Mouse (Mus musculus): Measurements from ENCODE around the gene Prlh. TPM values are rescaled to one million over a fixed set of nuclear protein-coding genes. Genes with fewer than 3 reads are reported as not detected.

The Prlh gene
- polyA plus RNA-seq, 1 experiment from 2014 or later: not detected

- Histone ChIP-seq H3K4me3 (no peak overlapping the region), H3K4me1 (peaks cover 8% of the 10 kb centered on the region), H3K27ac (no peak overlapping the region), H3K27me3 (0 out of 2 replicates have a peak, but pooled peaks cover 4% of the 10 kb centered on the region), H3K36me3 (no peaks in the 10 kb centered on the region), H3K9me3 (no peaks in the 10 kb centered on the region), H3K9ac (no peak overlapping the region), H3K4me2 (replicated peaks) (no peak overlapping the region)
- ATAC-seq (ENCODE audit: insufficient number of reproducible peaks, insufficient read depth, low FRiP score, low TSS enrichment): no peak
- WGBS: 82% methylated on average over 4 of the region's 4 CpGs
Observed at GRCm38 (mm10) chr1:90926030-90926429, 26.9 kb upstream of the Prlh start.

- 36% methylated on average over 15 of the region's 15 CpGs for WGBS
Observed at GRCm38 (mm10) chr1:90927308-90927707, 25.6 kb upstream of the Prlh start.

GRCm38 (mm10) chr1:90927929-90928574 lies 24.9 kb upstream of the Prlh start:
- Histone ChIP-seq H3K27me3 (0 out of 2 replicates have a peak, but pooled peaks cover 4% of the 10 kb centered on the region), H3K36me3 (no peaks in the 10 kb centered on the region), H3K27ac (no peak overlapping the region), H3K9me3 (no peaks in the 10 kb centered on the region), H3K4me3 (peak overlapping the region; percentile 32), H3K4me1 (peaks cover 8% of the 10 kb centered on the region), H3K4me2 (replicated peaks) (peak overlapping the region; percentile 74), H3K9ac (peak overlapping the region; percentile 46; the same call in 1 of the 2 replicates)
- no peak for ATAC-seq (ENCODE audit: insufficient number of reproducible peaks, insufficient read depth, low FRiP score, low TSS enrichment)
- WGBS: 2% methylated on average over 23 of the region's 23 CpGs

More at GRCm38 (mm10) chr1:90927308-90927707, 25.6 kb upstream of the Prlh start:
- Histone ChIP-seq H3K27me3 (0 out of 2 replicates have a peak, but pooled peaks cover 4% of the 10 kb centered on the region), H3K36me3 (no peaks in the 10 kb centered on the region), H3K4me3 (no peak overlapping the region), H3K9ac (no peak overlapping the region), H3K27ac (no peak overlapping the region), H3K9me3 (no peaks in the 10 kb centered on the region), H3K4me1 (peaks cover 8% of the 10 kb centered on the region), H3K4me2 (replicated peaks) (peak overlapping the region; percentile 74; the same call in 1 of the 2 replicates)
- ATAC-seq (ENCODE audit: insufficient number of reproducible peaks, insufficient read depth, low FRiP score, low TSS enrichment): no peak

- Histone ChIP-seq H3K4me1 (peaks cover 8% of the 10 kb centered on the region), H3K4me3 (peak overlapping the region; percentile 32), H3K9me3 (no peaks in the 10 kb centered on the region), H3K36me3 (no peaks in the 10 kb centered on the region), H3K27ac (no peak overlapping the region), H3K27me3 (0 out of 2 replicates have a peak, but pooled peaks cover 4% of the 10 kb centered on the region), H3K9ac (no peak overlapping the region), H3K4me2 (replicated peaks) (peak overlapping the region; percentile 74)
- WGBS: 4% methylated on average over 6 of the region's 6 CpGs
- no peak for ATAC-seq (ENCODE audit: insufficient number of reproducible peaks, insufficient read depth, low FRiP score, low TSS enrichment)
Observed at GRCm38 (mm10) chr1:90928575-90928934, 24.4 kb upstream of the Prlh start.

- Histone ChIP-seq H3K27ac (no peak overlapping the region), H3K4me1 (peaks cover 4% of the 10 kb centered on the region), H3K9ac (no peak overlapping the region), H3K4me2 (replicated peaks) (no peak overlapping the region), H3K4me3 (no peak overlapping the region), H3K9me3 (no peaks in the 10 kb centered on the region), H3K36me3 (no peaks in the 10 kb centered on the region), H3K27me3 (0 out of 2 replicates have a peak, but pooled peaks cover 2% of the 10 kb centered on the region)
- no peak for ATAC-seq (ENCODE audit: insufficient number of reproducible peaks, insufficient read depth, low FRiP score, low TSS enrichment)
- 74% methylated on average over 5 of the region's 5 CpGs for WGBS
Observed at GRCm38 (mm10) chr1:90933001-90933400, 19.9 kb upstream of the Prlh start.

- Histone ChIP-seq H3K4me1 (no peaks in the 10 kb centered on the region), H3K9ac (no peak overlapping the region), H3K9me3 (no peaks in the 10 kb centered on the region), H3K27ac (no peak overlapping the region), H3K4me2 (replicated peaks) (no peak overlapping the region), H3K4me3 (no peak overlapping the region), H3K36me3 (no peaks in the 10 kb centered on the region), H3K27me3 (no peaks in the 10 kb centered on the region)
- ATAC-seq (ENCODE audit: insufficient number of reproducible peaks, insufficient read depth, low FRiP score, low TSS enrichment): no peak
- 62% methylated on average over 9 of the region's 9 CpGs for WGBS
Observed at GRCm38 (mm10) chr1:90936990-90937389, 15.9 kb upstream of the Prlh start.

- Histone ChIP-seq H3K36me3 (no peaks in the 10 kb centered on the region), H3K4me1 (no peaks in the 10 kb centered on the region), H3K27ac (no peak overlapping the region), H3K9me3 (no peaks in the 10 kb centered on the region), H3K9ac (no peak overlapping the region), H3K4me3 (no peak overlapping the region), H3K4me2 (replicated peaks) (no peak overlapping the region), H3K27me3 (no peaks in the 10 kb centered on the region)
- WGBS: 87% methylated on average over 4 of the region's 4 CpGs
- no peak for ATAC-seq (ENCODE audit: insufficient number of reproducible peaks, insufficient read depth, low FRiP score, low TSS enrichment)
Observed at GRCm38 (mm10) chr1:90939980-90940379, 12.9 kb upstream of the Prlh start.

GRCm38 (mm10) chr1:90945171-90945570 lies 7.7 kb upstream of the Prlh start:
- H3K27me3 ChIP-seq: no peaks in the 10 kb centered on the region
- no peaks in the 10 kb centered on the region for H3K9me3 ChIP-seq
- 46% methylated on average over 10 of the region's 10 CpGs for WGBS
- no peak overlapping the region for H3K4me2 ChIP-seq (replicated peaks)
- ATAC-seq (ENCODE audit: insufficient number of reproducible peaks, insufficient read depth, low FRiP score, low TSS enrichment): no peak
- H3K4me3 ChIP-seq: no peak overlapping the region
- no peak overlapping the region for H3K27ac ChIP-seq
- H3K9ac ChIP-seq: no peak overlapping the region
- no peaks in the 10 kb centered on the region for H3K4me1 ChIP-seq
- H3K36me3 ChIP-seq: no peaks in the 10 kb centered on the region

- no peak overlapping the region for H3K9ac ChIP-seq
- WGBS: 70% methylated on average over 2 of the region's 2 CpGs
- no peaks in the 10 kb centered on the region for H3K4me1 ChIP-seq
- H3K4me2 ChIP-seq (replicated peaks): no peak overlapping the region
- no peak overlapping the region for H3K27ac ChIP-seq
- ATAC-seq (ENCODE audit: insufficient number of reproducible peaks, insufficient read depth, low FRiP score, low TSS enrichment): no peak
- no peaks in the 10 kb centered on the region for H3K27me3 ChIP-seq
- no peaks in the 10 kb centered on the region for H3K36me3 ChIP-seq
- H3K4me3 ChIP-seq: no peak overlapping the region
- H3K9me3 ChIP-seq: no peaks in the 10 kb centered on the region
Observed at GRCm38 (mm10) chr1:90947252-90947651, 5.7 kb upstream of the Prlh start.

GRCm38 (mm10) chr1:90949309-90949708 lies 3.6 kb upstream of the Prlh start:
- no peaks in the 10 kb centered on the region for H3K9me3 ChIP-seq
- H3K4me1 ChIP-seq: no peaks in the 10 kb centered on the region
- no peaks in the 10 kb centered on the region for H3K36me3 ChIP-seq
- no peak for ATAC-seq (ENCODE audit: insufficient number of reproducible peaks, insufficient read depth, low FRiP score, low TSS enrichment)
- H3K4me3 ChIP-seq: no peak overlapping the region
- H3K9ac ChIP-seq: no peak overlapping the region
- H3K27ac ChIP-seq: no peak overlapping the region
- no peaks in the 10 kb centered on the region for H3K27me3 ChIP-seq
- WGBS: 75% methylated on average over 9 of the region's 9 CpGs
- H3K4me2 ChIP-seq (replicated peaks): no peak overlapping the region

GRCm38 (mm10) chr1:90951670-90952069 lies 1.2 kb upstream of the Prlh start:
- WGBS: 77% methylated on average over 7 of the region's 7 CpGs
- H3K9me3 ChIP-seq: no peaks in the 10 kb centered on the region
- no peak overlapping the region for H3K27ac ChIP-seq
- H3K4me2 ChIP-seq (replicated peaks): no peak overlapping the region
- ATAC-seq (ENCODE audit: insufficient number of reproducible peaks, insufficient read depth, low FRiP score, low TSS enrichment): no peak
- H3K4me3 ChIP-seq: no peak overlapping the region
- H3K9ac ChIP-seq: no peak overlapping the region
- no peaks in the 10 kb centered on the region for H3K27me3 ChIP-seq
- H3K4me1 ChIP-seq: no peaks in the 10 kb centered on the region
- no peaks in the 10 kb centered on the region for H3K36me3 ChIP-seq

GRCm38 (mm10) chr1:90953688-90954087 lies 780 bp downstream of the Prlh start:
- Histone ChIP-seq H3K27me3 (no peaks in the 10 kb centered on the region; the same call in 1 of the 2 replicates), H3K4me2 (replicated peaks) (no peak overlapping the region), H3K4me1 (no peaks in the 10 kb centered on the region), H3K9ac (no peak overlapping the region), H3K4me3 (no peak overlapping the region), H3K36me3 (no peaks in the 10 kb centered on the region), H3K27ac (no peak overlapping the region), H3K9me3 (no peaks in the 10 kb centered on the region)
- ATAC-seq (ENCODE audit: insufficient number of reproducible peaks, insufficient read depth, low FRiP score, low TSS enrichment): no peak
- WGBS: 75% methylated on average over 11 of the region's 11 CpGs

Measured in embryonic facial prominence, embryonic 12.5 days (tissue).